Mouse (Mus musculus) bone marrow macrophage, adult 2 months (primary cell): ENCODE results near the gene Mad2l2.

Experiments used
- CTCF ChIP-seq: IDR thresholded peaks from 2 replicates; pipeline ENCODE4 v1.5.1; 2012; ENCODE audit warnings: low read depth, mild to moderate bottlenecking, low read length, moderate library complexity
- POLR2A ChIP-seq: IDR thresholded peaks from 2 replicates; pipeline ENCODE4 v1.6.1; 2012; ENCODE audit warnings: mild to moderate bottlenecking, low read depth, low read length, borderline replicate concordance

GRCm38 (mm10) chr4:148081201-148081600 lies 49.0 kb upstream of the Mad2l2 start:
- TF ChIP-seq CTCF = no peak
- no peak for TF ChIP-seq POLR2A
